Mouse (Mus musculus): ENCODE results near the gene Fignl1.
A peak's percentile ranks its signal among the peaks of the same experiment; 100 is the strongest.

- TF ChIP-seq POLR2A (IDR thresholded peaks at IDR 0.05; ENCODE audit: borderline replicate concordance, extremely low read depth, low read depth, low read length) (no peak), CTCF (IDR thresholded peaks at IDR 0.05; ENCODE audit: insufficient read depth, low read length) (peak; percentile 46)
Measured at GRCm38 (mm10) chr11:11820251-11820650, 11.5 kb upstream of the Fignl1 start.

Measured in lung, adult 2 months (tissue).